In the genomic region with DNA sequence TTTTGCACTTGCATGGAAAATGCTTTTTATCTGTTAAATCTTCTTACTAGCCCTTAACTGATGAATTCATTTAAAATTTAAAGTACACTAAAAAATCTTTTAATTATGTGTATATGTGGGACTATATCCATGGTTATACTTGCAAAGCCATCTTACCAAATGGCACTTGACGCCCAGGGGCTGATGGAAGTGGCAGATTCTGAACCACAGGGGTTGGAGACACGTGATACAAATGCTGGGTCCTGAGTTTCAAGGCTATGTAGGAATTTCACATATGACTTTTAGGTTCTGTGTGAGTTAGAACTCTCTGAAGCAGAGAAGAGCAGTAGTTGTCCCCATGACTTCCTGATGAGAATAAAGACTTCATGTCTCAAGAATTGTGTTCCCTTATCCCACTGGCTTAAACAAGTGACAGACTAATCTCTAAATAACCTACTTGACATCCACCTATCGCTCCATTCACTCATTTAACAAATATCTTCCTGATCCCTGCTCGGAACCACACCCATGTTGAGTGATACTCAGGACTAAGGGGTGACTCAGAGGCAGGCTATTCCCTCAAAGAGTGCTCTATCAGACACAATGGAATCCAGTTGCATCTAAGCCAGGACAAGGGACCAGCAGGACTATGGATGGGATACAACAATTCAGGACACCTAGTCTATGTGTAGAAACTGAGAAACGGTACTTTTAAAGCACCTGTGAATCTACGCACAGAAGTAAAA, we compare ENCODE assay signal across 19 mouse cellular contexts. TPM values are rescaled to one million over a fixed set of nuclear protein-coding genes. Genes with fewer than 3 reads are reported as not detected.
"Had no signal": no experiment of that assay in that cellular context is flagged by ENCODE, and none has a peak within 500 bp of the region (broad histone marks: within the 10 kb centered on the region; RNA-seq: fewer than 3 reads in every experiment).

No protein-coding gene starts in this region.

- H3K4me2 ChIP-seq: kidney, embryonic 15.5 days; lung, embryonic 14.5 days; midbrain, embryonic 11.5 days had no signal

- ATAC-seq: liver, postnatal 0 days had no signal

- H3K9ac ChIP-seq: kidney, embryonic 15.5 days; liver, embryonic 14.5 days; liver, postnatal 0 days; lung, embryonic 14.5 days had no signal

- H3K27me3 ChIP-seq: kidney, embryonic 15.5 days had no signal

- DNase-seq: kidney, adult 8-10 months; kidney, postnatal 10 days; kidney, postnatal 36 days; layer of hippocampus, postnatal 36 days; liver, postnatal 0 days; lung, embryonic 14.5 days; lung, postnatal 14 days; lung, postnatal 4 days; midbrain, embryonic 14.5 days; thymus, adult 2 months; thymus, postnatal 25 days had no signal

- H3K36me3 ChIP-seq: kidney, embryonic 15.5 days had no signal

- H3K9me3 ChIP-seq: kidney, embryonic 15.5 days had no signal

- H3K4me3 ChIP-seq: kidney, embryonic 15.5 days; left cerebral cortex, adult 2 months had no signal

- H3K27ac ChIP-seq: kidney, embryonic 15.5 days; left cerebral cortex, adult 2 months; liver, embryonic 14.5 days had no signal

RNA-seq across cellular contexts. Expression of a gene that starts 31.2 kb away (rescaled TPM):
- polyA plus RNA-seq: liver, adult 2 months; liver, embryonic 14.5 days; testis, adult 2 months had no signal

RNA-seq across cellular contexts. Expression of a gene that starts 60.0 kb away (rescaled TPM):
- polyA plus RNA-seq: limb, embryonic 11.5 days; midbrain, embryonic 11.5 days; midbrain, embryonic 14.5 days; neural tube, embryonic 11.5 days; testis, adult 2 months had no signal
